Mouse (Mus musculus): ENCODE data around the gene Dap. TPM values are rescaled to one million over a fixed set of nuclear protein-coding genes. Genes with fewer than 3 reads are reported as not detected.

Gene Dap
- polyA plus RNA-seq (2012), result not detected in 2 replicates

- TF ChIP-seq GATA1 (IDR thresholded peaks at IDR 0.05; ENCODE audit: low read length), result no peak
These were observed at the start of gene Dap for GRCm38 (mm10) chr15:31224135-31224761. Dap (plus strand) TSS chr15:31224314.

DNA sequence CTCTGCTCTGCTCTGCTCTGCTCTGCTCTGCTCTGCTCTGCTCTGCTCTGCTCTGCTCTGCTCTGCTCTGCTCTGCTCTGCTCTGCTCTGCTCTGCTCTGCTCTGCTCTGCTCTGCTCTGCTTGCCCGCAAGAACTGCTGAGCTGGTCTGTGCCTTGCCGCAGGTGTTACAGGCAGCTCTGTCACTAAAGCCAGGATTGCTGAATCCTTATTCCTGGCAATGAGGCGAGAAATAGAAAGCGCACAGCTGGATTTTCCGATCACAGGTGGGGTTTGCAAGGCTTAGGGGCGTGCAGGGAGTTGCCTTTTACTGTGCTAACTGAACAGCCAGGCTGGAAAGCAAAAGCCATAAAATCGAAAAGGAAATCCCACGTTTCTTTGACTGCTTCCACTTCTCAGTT lies 47.5 kb upstream of the Dap start:
- no peak for TF ChIP-seq GATA1 (IDR thresholded peaks at IDR 0.05; ENCODE audit: low read length)

GRCm38 (mm10) chr15:31184651-31185443 lies 39.3 kb upstream of the Dap start:
- no peak for TF ChIP-seq GATA1 (IDR thresholded peaks at IDR 0.05; ENCODE audit: low read length)

- TF ChIP-seq GATA1 (IDR thresholded peaks at IDR 0.05; ENCODE audit: low read length), result no peak
These were observed 38.6 kb upstream of the Dap start for GRCm38 (mm10) chr15:31185506-31185905.

DNA sequence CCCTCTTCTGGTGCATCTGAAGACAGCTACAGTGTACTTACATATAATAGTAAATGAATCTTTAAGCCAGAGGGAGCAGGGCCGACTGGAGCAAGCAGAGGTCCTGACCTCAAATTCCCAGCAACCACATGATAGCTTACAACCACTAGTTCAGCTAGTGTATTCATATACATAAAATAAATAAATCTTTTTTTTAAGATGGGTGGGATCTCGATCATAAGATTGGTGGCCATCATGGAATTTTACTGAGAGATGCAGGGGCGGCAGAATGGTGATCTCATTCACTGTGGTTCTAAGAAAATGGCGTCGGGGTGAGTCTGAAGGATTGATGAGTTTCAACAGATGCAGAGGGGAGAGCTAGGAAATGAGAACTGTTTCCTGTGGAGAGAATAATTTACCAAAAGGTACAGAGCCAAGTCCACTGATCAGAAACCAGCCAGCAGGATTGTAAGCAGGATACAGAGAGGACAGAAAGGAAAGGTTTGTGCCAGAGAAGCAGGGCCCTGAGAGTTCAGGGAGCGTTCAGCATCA lies 37.7 kb upstream of the Dap start:
- TF ChIP-seq GATA1 (IDR thresholded peaks at IDR 0.05; ENCODE audit: low read length), result no peak

- no peak for TF ChIP-seq GATA1 (IDR thresholded peaks at IDR 0.05; ENCODE audit: low read length)
These were observed 31.6 kb upstream of the Dap start for GRCm38 (mm10) chr15:31192563-31192962.

GRCm38 (mm10) chr15:31195776-31196175 lies 28.3 kb upstream of the Dap start:
- no peak for TF ChIP-seq GATA1 (IDR thresholded peaks at IDR 0.05; ENCODE audit: low read length)

DNA sequence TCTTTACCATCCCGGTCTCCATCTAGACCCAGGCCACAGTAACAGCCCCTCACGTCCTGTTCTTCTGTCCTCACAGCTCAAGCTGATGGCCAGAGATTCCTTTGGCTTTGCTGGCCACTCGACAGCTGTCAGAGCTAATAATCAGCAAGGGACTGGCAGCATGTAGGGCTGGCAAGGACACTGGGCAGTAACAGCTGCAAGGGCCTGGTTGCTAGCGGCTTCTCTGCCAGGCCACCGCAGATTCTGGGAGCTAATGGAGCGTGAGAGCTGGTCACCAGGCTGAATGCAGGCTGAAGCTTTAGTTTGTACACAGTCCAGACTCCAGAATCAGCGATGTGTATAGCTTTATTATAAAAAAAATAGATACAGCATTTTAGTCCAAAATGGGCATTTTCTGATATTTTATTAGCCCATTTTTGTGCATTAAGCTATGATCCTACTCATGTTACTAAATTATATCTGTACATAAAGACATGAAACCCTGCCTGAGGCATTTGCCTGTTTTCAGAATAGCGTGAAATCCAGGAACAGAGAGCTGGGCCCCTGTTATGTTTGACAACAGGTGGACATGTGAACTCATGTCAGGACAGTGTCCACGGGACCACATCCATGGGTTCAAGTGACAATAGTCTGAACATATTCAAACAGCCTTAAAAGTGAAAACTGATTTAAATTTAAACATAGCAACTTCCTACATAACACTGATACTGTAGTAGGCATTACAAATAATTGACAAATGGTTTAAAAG lies 16.6 kb upstream of the Dap start:
- TF ChIP-seq GATA1 (IDR thresholded peaks at IDR 0.05; ENCODE audit: low read length), result no peak

GRCm38 (mm10) chr15:31211910-31212309 lies 12.2 kb upstream of the Dap start:
- no peak for TF ChIP-seq GATA1 (IDR thresholded peaks at IDR 0.05; ENCODE audit: low read length)

DNA sequence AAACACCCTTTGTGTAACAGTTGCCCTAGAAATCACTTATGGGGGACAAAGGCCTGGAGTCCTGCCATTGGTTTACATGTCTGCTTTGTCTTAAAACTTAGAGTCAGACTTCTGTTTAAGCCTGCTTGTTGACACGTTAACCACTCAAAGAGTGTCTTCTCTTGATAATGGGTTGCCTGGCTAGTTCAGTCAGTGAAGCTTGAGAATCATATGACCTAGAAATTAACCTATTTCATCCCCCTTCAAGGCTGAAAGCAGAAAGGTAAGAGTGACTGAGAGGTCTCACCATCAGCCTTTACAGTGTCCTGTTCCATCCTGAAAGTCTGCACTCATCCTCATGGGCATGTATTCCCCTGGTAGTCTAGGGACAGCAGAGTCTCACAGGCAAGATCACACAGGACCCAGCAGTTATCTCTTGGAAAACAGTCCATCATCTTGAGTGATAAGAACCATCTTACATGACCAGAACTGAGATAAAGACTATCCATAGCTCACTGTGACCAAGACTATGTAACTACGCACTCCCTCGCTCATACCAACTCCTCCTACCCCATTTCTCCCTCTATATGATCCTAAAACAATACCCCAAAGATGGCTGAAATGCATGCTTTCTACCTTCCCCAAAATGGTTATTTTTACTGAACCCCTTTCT lies 10.4 kb upstream of the Dap start:
- no peak for TF ChIP-seq GATA1 (IDR thresholded peaks at IDR 0.05; ENCODE audit: low read length)

DNA sequence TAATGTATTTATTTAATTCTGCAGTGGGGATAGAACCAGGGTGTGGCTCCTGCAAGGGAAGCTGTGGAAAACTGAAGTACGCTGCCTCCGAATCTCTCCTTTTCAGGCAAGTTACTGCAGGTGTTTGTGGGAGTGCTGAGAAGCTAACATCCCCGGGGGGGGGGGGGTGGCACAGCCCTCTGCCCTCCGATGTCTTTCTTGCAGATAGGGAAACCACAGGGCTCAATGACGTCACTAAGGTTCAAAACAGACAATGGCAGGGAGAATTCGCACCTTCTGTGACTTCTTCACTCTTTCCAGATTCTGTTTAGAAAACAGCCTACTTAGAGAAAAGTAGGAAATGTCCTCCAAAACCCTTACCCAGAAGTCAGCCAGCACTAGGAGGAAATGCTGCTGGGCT lies 1.9 kb upstream of the Dap start:
- TF ChIP-seq GATA1 (IDR thresholded peaks at IDR 0.05; ENCODE audit: low read length), result no peak

DNA sequence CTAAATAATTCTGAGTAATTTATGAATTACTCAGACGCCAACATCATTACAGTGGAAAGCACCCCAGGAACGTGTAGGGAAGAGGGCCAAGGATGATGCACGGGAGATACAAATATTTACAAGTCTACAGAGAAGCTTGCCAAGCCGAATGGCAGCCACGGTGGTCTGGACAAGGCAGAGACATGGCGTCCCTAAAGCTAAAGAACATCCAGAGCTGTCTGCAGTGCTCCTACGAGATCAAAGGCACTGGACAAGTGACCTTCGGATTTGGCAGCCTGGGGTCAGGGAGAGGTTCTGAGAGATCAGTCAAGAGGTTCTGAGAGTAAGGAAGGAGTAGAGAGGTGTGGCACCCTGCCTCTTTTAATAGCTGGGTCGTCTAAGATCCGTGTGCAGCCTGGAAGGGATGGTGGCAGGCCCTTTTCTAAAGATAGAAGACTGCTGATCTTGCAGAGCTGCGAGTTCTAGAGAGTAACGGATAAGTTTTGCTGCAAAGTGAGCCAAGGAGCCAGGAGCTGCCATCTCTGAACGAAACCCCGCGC lies 449 bp upstream of the Dap start:
- no peak for TF ChIP-seq GATA1 (IDR thresholded peaks at IDR 0.05; ENCODE audit: low read length)

DNA sequence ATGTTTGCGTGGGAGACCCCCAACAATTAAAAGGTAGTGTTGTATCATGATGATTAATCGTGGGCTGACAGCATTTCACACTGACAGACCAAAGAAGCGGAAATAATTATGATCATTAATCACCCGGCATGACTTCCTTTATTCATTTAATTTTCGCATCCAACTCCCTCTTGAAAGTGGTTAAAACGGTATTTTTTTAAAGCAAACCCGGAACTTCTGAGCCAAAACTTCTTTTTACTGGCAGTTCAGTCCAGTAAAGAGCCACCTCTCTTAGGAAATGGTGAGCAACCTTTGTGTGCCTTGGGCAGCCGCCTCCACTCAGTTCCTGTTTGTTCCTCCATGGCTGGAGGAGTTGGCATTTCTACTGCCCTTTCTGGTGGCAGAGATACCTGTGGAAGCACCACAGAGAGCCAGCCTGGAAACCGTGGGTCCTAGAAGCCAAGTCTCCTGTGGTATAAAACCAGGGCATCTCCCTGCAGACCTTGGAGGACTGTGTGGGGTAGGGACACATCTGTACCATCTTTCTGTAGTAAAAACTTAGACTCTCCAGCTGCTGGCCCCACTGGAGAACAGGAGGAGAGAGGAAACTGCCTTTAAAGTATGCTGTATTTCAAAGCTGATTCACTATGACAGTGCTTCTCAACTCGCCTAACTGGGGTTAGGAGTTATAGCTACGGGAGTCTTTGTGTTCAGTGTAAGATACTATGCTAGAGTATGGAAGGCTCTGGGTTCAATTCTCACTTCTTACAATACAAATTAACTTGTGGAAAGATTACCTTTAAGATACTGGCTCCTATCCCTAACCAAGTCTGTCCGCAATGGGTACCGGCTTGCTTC lies 910 bp downstream of the Dap start:
- TF ChIP-seq GATA1 (IDR thresholded peaks at IDR 0.05; ENCODE audit: low read length), result no peak

DNA sequence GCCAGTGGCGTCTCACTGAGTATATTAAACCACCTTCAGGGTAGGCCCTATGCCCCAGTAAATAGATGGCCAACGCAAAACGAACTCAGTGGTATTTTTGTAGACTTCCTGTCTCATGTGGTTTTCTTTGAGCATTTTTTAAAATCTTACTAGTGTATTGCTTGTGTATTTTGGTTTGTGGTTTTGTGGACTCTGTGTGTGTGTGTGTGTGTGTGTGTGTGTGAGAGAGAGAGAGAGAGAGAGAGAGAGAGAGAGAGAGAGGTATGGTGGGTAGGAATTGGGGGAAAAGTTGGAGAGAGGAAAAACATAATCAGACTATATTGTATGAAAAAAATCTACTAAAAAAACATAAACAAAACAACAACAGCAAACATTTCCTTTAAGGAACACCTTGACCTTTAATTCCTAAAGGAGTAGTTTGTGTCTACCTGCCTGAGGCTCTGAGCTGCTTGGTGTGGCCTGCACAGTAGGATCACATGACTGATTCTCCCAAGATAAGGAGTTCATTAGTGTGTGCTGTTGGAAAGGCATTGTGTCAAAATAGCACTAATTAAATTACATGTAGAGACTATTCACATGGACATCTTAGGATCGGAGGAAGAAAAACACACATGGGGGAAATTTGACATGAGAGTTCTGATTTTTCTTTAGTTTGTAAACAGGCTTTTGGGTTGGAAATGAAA lies 1.7 kb downstream of the Dap start:
- TF ChIP-seq GATA1 (IDR thresholded peaks at IDR 0.05; ENCODE audit: low read length), result no peak

Data from G1E-ER4 (cell line).